Mouse (Mus musculus) activated CD4-positive, CD25-positive, alpha-beta regulatory T cell, adult 9 weeks (primary cell): Measurements from ENCODE around the gene Il1rl2. TPM values are rescaled to one million over a fixed set of nuclear protein-coding genes. Genes with fewer than 3 reads are reported as not detected.

Source experiments
- polyA plus RNA-seq: library from polyadenylated mRNA; unstranded; fragments of 100-300 nt; shearing (Covaris generic); gene quantifications from one replicate; pipeline ENCODE4 v1.2.1, GENCODE M21; 2017

Gene Il1rl2
- 2.0 TPM for polyA plus RNA-seq

DNA sequence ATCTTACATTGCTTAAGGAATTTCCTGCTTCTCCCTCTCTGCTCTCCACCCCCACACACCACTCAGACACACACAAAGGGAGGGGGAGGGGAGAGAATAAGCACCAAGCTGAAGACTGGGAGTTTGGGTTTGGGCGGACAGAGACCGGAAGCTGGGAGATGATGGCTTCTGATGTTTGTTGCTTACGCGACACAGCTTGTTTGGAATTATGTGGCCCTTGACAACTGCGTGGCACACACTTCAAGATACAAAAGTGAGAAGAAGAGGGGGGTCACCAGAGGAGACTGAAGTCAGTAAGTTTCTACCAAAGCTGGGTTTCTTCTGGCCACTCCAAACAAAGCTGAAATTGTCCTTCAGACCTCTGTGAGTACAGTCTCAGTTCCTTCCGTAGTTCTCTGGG, at the start of gene Il1rl2:
Gene Il1rl2 (plus strand): TSS at position 154 of the 400 bp plus-strand sequence.

Other genes with a start within 250 kb of the Il1rl2 start
- gene Il1r1, start 99.5 kb upstream of the Il1rl2 start, polyA plus RNA-seq, result 0.54 TPM
- 35.0 TPM for gene Il1rl1, start 105.0 kb downstream of the Il1rl2 start, polyA plus RNA-seq
- 35.1 TPM for gene Il18r1, start 140.9 kb downstream of the Il1rl2 start, polyA plus RNA-seq
- 10.5 TPM for gene Il18rap, start 190.8 kb downstream of the Il1rl2 start, polyA plus RNA-seq